Mouse (Mus musculus): ENCODE data around the gene E030018B13Rik.

Gene E030018B13Rik

GRCm38 (mm10) chr7:63965635-63966418 is 49.2 kb downstream of the E030018B13Rik start:
- no peak for DNase-seq (ENCODE audit: low spot score)

GRCm38 (mm10) chr7:63969941-63970340 is 53.3 kb downstream of the E030018B13Rik start:
- DNase-seq (ENCODE audit: low spot score): no peak

Measured in layer of hippocampus, adult 9-10 months (tissue).